Mouse (Mus musculus) cerebellum, postnatal 25 days (tissue): Measurements from ENCODE around the gene Olfr1020.

Experiments
- DNase-seq, 2 experiments: peaks; one replicate each; pipeline ENCODE4 v3.0.0; 2021; ENCODE audit warnings: mixed read lengths in 2 of 2

Gene Olfr1020

DNA sequence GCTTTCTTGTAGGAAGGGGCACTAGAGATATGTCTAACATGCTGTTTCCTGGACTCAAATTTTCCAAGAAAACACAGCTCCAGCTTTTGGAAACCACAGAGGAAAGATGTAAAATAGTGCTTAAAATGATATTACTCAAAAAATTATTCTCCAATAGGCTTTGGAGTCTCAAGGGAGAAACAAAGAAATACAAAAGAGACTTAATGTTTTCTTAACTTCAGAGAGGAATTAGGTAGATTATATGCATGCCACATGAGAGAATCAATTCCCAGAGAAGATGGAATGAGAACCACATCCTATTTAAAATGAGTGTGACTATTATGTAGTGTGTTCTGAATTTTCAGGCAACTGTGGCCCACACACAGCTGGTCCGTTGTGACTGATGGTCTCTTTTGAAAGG, at the start of gene Olfr1020:
TSS of gene Olfr1020 (plus strand) at position 301 of the 400 bp plus-strand sequence.
- no peak for DNase-seq

DNA sequence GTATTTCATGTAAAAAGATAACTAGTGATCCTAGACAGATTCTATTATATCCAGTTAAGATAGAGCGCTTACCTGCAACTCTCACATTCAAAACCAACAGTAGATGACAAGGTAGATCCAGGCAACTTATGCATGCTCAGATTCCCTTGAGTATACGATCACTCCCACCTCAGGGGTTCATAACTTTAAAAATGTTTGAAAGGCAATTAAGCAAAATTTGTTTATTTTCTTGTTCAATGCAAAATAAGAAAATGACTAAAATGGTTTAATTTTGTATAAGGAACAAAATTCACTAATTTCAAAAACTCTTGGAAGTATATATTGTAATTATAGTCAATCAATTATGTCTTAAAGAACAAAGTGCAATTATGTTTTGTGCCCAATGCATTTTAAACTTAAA, 44.4 kb upstream of the Olfr1020 start, which contains the start of gene Olfr1016:
TSS of gene Olfr1016 (minus strand) at position 101 of the 400 bp plus-strand sequence.
- no peak for DNase-seq

DNA sequence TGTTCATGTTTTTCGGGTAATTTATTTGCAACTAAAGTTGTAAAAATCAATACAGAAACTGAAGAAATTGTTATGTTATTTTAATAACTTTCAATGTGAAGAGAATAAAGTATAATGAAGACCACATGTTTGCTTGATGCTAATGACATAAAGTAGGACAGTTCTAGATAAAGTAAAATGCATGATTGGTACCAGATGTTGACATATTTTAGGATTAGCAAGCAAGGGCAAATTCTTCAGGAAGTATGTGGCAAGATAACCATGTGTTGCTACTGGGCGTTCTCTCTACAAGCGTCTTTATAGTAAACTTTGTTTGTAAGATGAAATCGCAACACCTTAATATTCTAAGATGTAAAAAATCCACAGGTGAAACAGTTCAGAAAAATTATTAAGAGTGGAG, 42.3 kb upstream of the Olfr1020 start:
- DNase-seq: no peak

GRCm38 (mm10) chr2:85818179-85818578, 28.7 kb upstream of the Olfr1020 start, which contains the start of gene Olfr1018:
TSS of gene Olfr1018 (plus strand) at chr2:85818479.
- DNase-seq: no peak

DNA sequence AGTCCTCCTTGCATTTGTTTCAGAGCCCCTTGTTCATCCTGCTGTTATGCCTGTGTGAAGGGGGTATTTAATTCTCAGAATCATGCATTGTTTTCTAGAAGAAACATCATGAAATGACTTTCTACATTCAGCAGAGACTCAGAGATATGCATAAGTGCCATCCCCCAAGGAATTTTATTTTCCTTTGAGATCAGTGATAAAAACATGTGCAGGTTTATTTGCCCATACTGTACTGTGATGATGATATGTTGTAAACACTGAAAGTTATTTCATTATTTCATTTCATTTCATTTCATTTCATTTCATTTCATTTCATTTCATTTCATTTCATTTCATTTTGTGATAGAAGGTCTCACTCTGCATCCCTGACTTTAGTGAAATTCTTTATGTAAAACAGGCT, 1.4 kb upstream of the Olfr1020 start, which contains the start of gene Olfr1019:
TSS of gene Olfr1019 (minus strand) at position 101 of the 400 bp plus-strand sequence.
- no peak for DNase-seq

DNA sequence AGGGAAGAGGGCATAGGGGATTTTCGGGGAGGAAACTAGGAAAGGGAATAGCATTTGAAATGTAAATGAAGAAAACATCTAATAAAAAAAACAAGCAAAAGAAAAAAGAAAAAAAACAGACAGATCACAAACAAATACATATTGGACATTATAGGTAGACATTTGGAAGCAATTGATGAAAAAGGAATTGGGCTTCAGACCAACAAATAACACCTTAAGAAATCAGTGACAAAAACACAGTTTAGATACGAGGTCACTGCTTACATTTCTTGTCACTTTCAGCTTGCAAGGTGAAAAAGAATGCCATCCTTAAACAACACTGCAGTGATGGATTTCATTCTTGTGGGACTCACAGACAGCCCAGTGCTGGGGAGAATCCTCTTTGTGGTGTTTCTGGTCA, 21.5 kb downstream of the Olfr1020 start, which contains the start of gene Olfr1022:
TSS of gene Olfr1022 (plus strand) at position 301 of the 400 bp plus-strand sequence.
- no peak for DNase-seq

- no peak for DNase-seq
Observed at GRCm38 (mm10) chr2:85885340-85885739, 38.5 kb downstream of the Olfr1020 start, which contains the start of gene Olfr1023. TSS of gene Olfr1023 (plus strand) at chr2:85885640.
